Mouse (Mus musculus) heart, postnatal 10 days (tissue): ENCODE results near the gene Pex26. TPM values are rescaled to one million over a fixed set of nuclear protein-coding genes. Genes with fewer than 3 reads are reported as not detected.

ENCODE experiments used
- DNase-seq, 2 experiments: peaks; one replicate each; pipeline ENCODE4 v3.0.0; 2021
- intact Hi-C: fragments of 180-260 bp; cut with DNase I; formaldehyde crosslinking; loops from one replicate; pipeline ENCODE4 v1.15.1; 2025
- total RNA-seq, 2 experiments: library from RNA; stranded (reverse); gene quantifications; 2 replicates each; pipeline ENCODE4 v1.2.3; 2021

The Pex26 gene
- total RNA-seq, 2 experiments from 2014 or later, result 7.3 to 11.2 TPM

DNA sequence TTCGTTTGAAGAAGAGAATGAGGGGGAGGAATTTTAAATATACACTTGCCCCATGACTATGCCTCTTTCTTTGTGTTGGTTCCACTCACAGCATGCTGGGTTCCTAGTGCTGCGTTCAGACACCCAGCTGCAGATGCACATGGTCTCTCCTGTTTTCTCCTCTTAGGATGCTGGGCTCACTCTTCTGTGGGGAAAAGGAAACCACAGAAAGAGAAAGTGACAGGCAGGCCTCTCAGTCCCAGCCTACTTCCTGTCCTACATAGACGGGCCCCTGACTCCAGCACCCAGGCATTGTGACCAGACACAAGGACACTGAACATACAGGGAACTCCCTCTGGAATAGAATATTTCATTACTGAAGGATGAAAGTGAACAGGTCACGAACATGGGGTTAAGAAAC is 42.6 kb downstream of the Pex26 start:
- no peak for DNase-seq
- intact Hi-C loops, result no loop called here

DNA sequence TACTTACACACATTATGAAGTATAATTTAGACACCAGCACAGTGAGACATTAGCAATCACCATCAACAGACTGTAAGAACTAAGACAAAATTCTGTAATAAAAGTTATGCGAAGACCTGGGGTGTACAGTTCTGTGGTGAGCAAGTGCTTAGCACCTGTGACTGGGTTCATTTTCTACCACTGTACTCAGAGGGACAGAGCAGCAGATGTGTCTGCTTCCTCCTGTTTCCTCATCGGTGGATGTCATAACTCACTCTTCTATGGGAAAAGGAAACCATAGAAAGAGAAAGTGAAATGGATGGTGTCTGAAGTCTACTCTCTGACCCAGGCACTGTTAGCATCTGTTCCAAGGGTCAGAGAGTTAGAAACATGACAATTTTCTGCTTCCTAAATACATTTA is 43.3 kb downstream of the Pex26 start:
- DNase-seq, result no peak
- intact Hi-C loops, result no loop called here

DNA sequence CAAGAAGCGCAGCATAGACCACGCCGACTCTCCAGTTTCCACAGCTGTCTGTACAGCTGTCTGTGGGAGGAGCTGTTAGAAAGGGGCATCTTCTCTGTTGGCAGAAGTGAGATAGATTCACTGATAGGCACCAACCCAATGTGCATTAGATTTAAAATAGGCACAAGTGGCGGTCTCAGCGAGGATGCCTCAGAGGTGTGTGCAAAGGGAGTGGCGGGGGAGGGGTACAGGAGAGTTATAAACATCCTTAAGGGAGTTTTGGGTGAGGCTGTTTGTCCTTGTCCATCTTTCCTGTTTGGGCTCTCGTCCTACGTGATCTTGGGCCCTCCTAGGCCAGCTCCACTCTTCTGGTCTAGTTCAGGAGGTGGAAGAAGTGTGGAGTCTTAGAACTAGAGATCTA is 45.0 kb downstream of the Pex26 start:
- intact Hi-C loops, result no loop called here

DNA sequence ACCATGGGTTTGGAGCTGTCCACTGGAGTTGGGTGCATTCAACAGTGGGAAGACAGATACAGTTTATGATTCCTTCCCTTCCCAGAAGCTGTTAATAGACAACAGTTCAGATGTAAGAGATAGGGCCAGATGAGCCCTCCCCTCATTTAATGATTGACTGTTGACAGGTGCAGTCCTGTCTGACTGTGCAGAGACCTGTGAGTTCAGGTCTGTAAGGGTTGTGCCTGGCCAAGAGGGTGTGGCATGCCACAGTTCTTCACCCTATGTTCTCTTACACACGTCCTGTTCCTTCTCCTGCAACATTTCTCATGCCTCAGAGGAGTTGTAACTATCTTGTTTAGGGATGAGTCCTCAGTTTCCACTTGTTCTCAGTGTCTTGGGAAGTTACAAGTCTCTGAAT is 49.2 kb downstream of the Pex26 start:
- intact Hi-C loops, result no loop called here
- DNase-seq, result no peak

More for the DNA sequence above, 45.0 kb downstream of the Pex26 start:
- DNase-seq, result no peak

DNA sequence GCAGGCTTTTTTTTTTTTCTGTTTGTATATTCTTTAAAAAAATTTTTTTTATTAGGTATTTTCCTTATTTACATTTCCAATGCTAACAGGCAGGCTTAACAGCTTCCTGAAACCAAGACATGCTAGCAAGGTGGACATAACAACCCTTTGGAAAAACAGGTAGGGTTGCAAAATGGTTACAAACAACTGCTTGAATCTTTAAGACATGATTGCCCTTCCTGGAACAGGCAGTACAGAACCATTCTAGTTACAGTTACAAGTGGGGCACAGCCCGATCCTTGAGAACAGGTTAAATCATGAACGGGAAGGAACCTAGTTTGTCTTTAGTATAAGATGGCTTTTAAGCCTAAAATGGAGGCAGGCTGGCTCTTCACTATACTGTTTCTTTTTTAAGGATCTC is 52.9 kb downstream of the Pex26 start:
- intact Hi-C loops, result no loop called here
- DNase-seq, result no peak

DNA sequence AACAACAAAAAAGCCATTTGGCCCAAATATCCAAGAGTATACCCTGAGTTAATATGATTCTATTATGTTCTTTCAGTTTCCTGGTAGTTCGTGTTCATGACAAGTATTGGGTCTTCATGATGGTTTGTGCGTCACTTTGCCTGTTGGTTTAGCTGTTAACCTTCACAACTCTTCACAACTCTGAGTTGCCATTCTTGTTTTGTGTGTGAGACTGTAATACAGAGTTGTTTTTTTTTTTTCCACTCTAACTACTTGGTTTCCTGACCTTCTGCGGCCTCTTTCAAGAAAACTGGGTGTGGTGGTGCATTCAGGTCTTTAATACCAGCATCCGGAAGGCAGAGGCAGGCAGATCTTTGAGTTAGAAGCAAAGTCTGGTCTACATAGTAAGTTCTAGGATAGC is 54.7 kb downstream of the Pex26 start:
- intact Hi-C loops, result no loop called here
- no peak for DNase-seq

DNA sequence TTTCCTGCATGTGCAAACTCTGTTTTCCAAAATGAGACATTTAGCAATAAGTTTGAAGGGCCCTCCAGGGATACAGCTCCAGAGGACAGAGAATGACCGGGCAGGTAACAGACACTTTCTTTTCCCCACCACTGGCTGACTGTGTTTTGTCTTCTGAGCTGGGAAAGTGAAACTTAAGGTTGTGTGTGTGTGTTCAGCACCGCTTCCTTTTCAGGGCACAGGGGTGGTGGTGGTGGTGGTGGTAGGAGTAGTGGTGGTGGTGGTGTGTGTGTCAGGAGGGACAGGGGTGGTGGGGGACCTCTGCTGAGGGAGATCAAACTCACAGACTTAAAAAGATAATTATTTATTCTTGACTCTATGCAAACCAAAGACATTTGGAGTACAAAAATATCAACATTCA is 58.3 kb downstream of the Pex26 start:
- no peak for DNase-seq
- intact Hi-C loops, result loop anchor here (5.0 kb wide), 1 partner anchor 54 kb away; no protein-coding TSS in a partner anchor

DNA sequence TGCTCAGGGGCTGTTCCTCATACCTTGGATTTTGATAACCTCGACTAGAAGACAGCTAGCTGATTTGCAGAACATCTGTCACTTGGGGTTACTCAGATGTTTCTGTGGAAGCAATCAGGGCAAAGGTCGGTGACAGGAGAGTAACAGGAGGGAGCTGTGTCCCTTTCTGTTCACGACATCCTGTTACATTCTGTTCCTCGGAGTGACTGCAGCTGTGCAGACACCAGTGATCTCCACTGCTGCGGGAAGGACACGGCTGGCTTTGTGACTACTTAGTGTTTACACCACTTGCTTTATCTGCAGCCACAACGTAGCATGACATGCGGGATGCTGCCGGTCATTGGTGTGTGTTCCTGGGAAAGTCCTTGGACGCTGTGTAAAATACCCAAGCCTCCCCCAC is 59.7 kb downstream of the Pex26 start:
- no peak for DNase-seq

DNA sequence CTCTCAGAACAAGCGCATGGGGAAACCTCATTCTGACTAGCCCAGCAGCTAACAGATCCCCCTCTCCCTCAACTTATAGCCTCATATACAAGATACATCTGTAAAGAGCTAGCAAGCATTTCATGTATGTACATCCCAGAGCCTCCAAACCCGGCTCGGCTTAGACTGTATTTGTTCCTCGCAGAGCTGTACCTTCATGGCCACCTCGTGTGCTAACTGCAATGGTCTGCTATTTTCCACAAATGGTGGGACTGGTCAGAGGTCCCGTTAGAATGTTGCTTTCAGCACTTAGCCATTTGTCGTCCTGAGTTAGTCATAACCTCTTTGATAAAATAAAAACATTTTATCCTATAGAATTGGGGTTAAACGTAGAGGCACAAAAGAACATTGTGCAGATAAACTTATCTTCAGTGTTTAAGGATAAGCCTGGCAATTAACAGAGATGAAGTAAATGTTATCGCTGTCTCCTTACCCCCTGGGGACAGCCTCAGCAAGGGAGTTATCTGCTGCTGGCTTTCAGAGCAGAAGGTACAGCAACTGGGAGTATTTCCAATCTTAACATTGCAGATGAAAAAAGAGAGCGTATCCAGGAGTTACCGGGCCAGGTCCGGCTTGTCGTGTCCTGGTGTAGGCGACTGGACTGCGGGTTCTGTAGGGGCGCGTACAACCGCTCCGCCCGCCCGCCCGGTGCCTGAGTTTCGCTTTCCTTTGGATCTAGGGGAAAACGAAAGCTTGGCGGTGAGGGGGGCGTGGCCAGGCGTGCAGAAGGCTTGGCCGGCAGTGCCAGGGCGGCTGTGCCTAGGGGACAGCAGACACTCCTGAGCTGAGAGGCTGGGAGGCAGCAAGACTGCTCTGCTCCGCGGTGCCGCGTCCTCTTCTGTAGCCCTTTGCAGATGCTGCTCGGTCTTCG is 61.9 kb downstream of the Pex26 start, which contains the start of gene Usp18:
Usp18 (plus strand) TSS at position 780 of the 910 bp plus-strand sequence.
- DNase-seq, result peak; percentile 92
- intact Hi-C loops, result no loop called here

More for the DNA sequence above, 59.7 kb downstream of the Pex26 start:
- intact Hi-C loops, result loop anchor here (5.0 kb wide), 1 partner anchor 56 kb away; no protein-coding TSS in a partner anchor

DNA sequence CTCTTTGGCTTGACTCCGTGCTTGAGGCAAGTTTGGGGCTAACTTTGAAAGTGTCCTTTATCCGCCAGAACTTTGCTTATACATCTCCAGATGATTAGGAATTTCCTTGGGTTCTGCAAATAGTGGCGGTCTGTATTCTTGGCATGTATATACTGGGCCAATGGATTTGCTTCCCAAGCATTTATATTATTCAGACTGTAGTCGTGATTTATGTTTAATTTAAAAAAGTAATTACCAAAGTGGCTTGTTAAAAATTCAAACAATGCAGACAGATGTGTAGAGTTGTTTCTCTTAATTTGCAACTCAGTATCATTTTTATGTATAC is 62.5 kb downstream of the Pex26 start:
- DNase-seq, result no peak
- intact Hi-C loops, result no loop called here

Other genes starting within 250 kb of the Pex26 start
- 100 to 1,000 TPM; 137 to 148 TPM for gene Mical3, start 52.7 kb upstream of the Pex26 start, total RNA-seq
- 10 to 100 TPM; 78.2 to 86.1 TPM for gene Tuba8, start 27.0 kb downstream of the Pex26 start, total RNA-seq
- gene Usp18, start 62.2 kb downstream of the Pex26 start, total RNA-seq, result 1 to 10 TPM in 1 of 2 experiments, under 1 TPM in 1; 0.82 to 1.2 TPM
- gene Slc6a13, start 116.6 kb downstream of the Pex26 start, total RNA-seq, result 1 to 10 TPM; 1.2 to 2.0 TPM
- not detected for gene Slc6a12, start 159.4 kb downstream of the Pex26 start, total RNA-seq